Mouse (Mus musculus) liver, embryonic 11.5 days (tissue): Measurements from ENCODE around the gene Nmnat3. TPM values are rescaled to one million over a fixed set of nuclear protein-coding genes. Genes with fewer than 3 reads are reported as not detected.

Experiments
- ATAC-seq: fragments of 200-750 bp; cut with Nextera tagmentation; replicated peaks from 2 replicates; pipeline ENCODE4 v1.8.0; 2017; ENCODE audit warnings: moderate number of reproducible peaks, mild to moderate bottlenecking, moderate TSS enrichment, moderate library complexity; ENCODE audit not compliant: low FRiP score
- DNase-seq: peaks from one replicate; pipeline ENCODE4 v3.0.0-alpha.2; 2017; ENCODE audit warnings: low spot score
- H3K27ac ChIP-seq: fragments of 300-500 bp; sonication (generic); 2 replicates; pipeline ENCODE4 v1.5.1; 2014; ENCODE audit warnings: mild to moderate bottlenecking, low read depth, low read length, control low read depth
- H3K27me3 ChIP-seq: fragments of 300-500 bp; sonication (generic); replicated peaks from 2 replicates; pipeline ENCODE4 v1.6.1; 2014; ENCODE audit warnings: low read length, mixed read lengths; ENCODE audit not compliant: control insufficient read depth, insufficient read depth
- H3K36me3 ChIP-seq: fragments of 300-500 bp; sonication (generic); 2 replicates; pipeline ENCODE4 v1.6.1; 2014; ENCODE audit warnings: mild to moderate bottlenecking, low read length, moderate library complexity, mixed read lengths; ENCODE audit not compliant: control insufficient read depth, insufficient read depth
- H3K4me1 ChIP-seq: fragments of 300-500 bp; sonication (generic); replicated peaks from 2 replicates; pipeline ENCODE4 v1.6.1; 2014; ENCODE audit warnings: low read length, mixed read lengths; ENCODE audit not compliant: control insufficient read depth, insufficient read depth
- H3K4me2 ChIP-seq: fragments of 300-500 bp; sonication (generic); 2 replicates; pipeline ENCODE4 v1.6.1; 2014; ENCODE audit warnings: mild to moderate bottlenecking, control low read depth, moderate library complexity
- H3K4me3 ChIP-seq: fragments of 300-500 bp; sonication (generic); 2 replicates; pipeline ENCODE4 v1.5.1; 2014; ENCODE audit warnings: low read depth, low read length, control low read depth
- H3K9ac ChIP-seq: fragments of 300-500 bp; sonication (generic); 2 replicates; pipeline ENCODE4 v1.6.1; 2014; ENCODE audit warnings: low read depth, low read length, control low read depth
- H3K9me3 ChIP-seq: fragments of 300-500 bp; sonication (generic); 2 replicates; pipeline ENCODE4 v1.6.1; 2016; ENCODE audit warnings: low read length, inconsistent platforms, mixed read lengths; ENCODE audit not compliant: control insufficient read depth
- WGBS: fragments of 180-500 bp; shearing (Covaris S2); extraction: QIAGEN DNeasy Blood & Tissue Kit; methylation state at CpG from one replicate; pipeline ENCODE4 v1.1.7; 2014; 5-methylcytosine and 5-hydroxymethylcytosine counted together
- polyA plus RNA-seq: library from polyadenylated mRNA; unstranded; fragments of >200 nt; fragmentation: Nextera tagmentation; extraction: Ambion mirVana; gene quantifications from 2 replicates; pipeline ENCODE4 v1.2.1, GENCODE M21; 2014

The Nmnat3 gene
- polyA plus RNA-seq, 1 experiment from 2014 or later = 35.9 TPM

DNA sequence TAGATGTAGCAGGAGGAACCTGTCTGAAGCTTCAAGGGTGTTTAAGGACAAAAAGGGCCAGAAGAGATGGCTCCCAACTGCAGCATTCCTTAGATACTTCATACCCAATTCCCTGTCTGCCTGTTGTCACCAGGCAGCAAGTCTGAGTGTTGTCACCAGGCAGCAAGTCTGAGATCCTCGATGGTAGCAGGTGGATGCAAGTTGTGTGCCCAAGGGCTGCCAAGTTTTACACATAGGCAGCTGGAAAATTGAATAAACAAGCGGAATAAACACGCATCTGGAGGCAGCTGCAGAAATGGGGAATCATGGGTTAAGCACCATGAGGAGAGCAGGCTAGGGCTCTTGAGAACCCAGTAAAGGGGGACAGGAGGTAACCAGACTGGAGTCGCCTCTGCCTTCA is 52.7 kb downstream of the Nmnat3 start:
- Histone ChIP-seq H3K4me3 (no peak overlapping the region), H3K36me3 (0 out of 2 replicates have a peak, but pooled peaks cover 2% of the 10 kb centered on the region), H3K4me1 (no peaks in the 10 kb centered on the region), H3K9me3 (no peaks in the 10 kb centered on the region), H3K9ac (no peak overlapping the region), H3K27me3 (no peaks in the 10 kb centered on the region), H3K27ac (no peak overlapping the region), H3K4me2 (no peak overlapping the region)
- DNase-seq (no peak), ATAC-seq (no peak)
- 89% methylated on average over 4 of the region's 4 CpGs for WGBS

DNA sequence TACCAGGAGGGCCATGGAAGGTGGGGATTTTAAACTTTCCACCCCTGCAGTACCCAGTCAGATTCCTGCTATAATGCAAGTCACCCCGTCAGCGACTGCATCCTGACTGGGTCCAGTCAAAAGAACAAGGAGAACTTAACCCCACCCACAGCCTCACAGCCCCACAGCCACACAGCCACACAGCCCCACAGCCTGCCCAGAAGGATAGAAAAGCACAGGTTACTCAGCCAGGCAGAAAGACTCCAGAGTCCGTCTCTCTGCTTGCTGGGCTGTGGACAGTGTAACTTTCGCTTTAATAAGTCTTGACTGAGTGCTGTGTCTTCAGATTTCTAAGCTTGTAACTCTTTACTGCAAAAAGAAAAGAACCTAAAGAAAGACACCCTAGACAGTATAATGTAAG is 53.2 kb downstream of the Nmnat3 start:
- ATAC-seq = no peak
- DNase-seq = no peak
- Histone ChIP-seq H3K4me3 (no peak overlapping the region), H3K9me3 (no peaks in the 10 kb centered on the region), H3K9ac (no peak overlapping the region), H3K27me3 (no peaks in the 10 kb centered on the region), H3K27ac (no peak overlapping the region), H3K4me1 (no peaks in the 10 kb centered on the region), H3K4me2 (no peak overlapping the region), H3K36me3 (0 out of 2 replicates have a peak, but pooled peaks cover 2% of the 10 kb centered on the region)
- WGBS = 75% methylated on average over 4 of the region's 4 CpGs

DNA sequence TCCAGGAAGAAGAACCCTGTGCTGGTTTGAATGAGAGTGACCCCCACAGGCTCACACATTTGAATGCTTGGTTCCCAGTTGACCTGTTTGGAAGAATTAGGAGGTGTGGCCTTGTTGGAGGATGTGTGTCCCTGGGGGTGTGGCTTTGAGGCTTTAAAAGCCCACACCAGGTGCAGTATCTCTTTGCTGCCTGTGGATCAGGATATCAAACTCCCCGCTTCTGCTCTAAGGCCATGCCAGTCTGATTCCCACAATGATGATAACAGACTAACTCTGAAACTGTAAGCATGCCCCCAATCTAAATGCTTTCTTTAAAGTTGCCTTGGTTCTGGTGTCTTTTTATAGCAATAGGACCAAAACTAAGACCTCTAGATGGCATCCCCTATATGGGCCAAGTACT is 58.6 kb downstream of the Nmnat3 start:
- Histone ChIP-seq H3K9me3 (no peaks in the 10 kb centered on the region), H3K4me3 (no peak overlapping the region), H3K27me3 (no peaks in the 10 kb centered on the region), H3K36me3 (no peaks in the 10 kb centered on the region; the same call in 1 of the 2 replicates), H3K9ac (no peak overlapping the region), H3K4me2 (no peak overlapping the region), H3K4me1 (no peaks in the 10 kb centered on the region), H3K27ac (no peak overlapping the region)
- 79% methylated on average over 1 of the region's 1 CpGs for WGBS
- DNase-seq (no peak), ATAC-seq (no peak)

DNA sequence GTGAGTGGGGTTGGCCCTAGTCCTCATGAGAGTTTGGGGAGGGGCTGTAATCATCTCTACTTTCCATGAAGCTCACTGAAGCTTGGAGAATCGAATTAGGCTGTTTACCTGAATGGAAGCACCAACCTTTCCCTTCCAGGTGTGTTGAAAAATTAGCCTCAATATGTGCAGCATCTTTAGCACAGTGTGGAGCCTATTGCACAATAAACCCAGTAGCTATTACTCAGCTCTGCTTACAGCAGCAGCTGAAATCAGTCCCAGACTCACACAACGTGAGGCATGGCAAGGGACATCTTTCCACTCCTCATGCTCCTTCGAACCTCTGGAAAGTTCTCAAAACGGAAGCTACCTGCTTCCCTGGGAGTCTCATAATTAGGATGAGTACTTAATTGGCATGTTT is 59.0 kb downstream of the Nmnat3 start:
- Histone ChIP-seq H3K9me3 (no peaks in the 10 kb centered on the region), H3K4me3 (no peak overlapping the region), H3K27me3 (no peaks in the 10 kb centered on the region), H3K4me1 (no peaks in the 10 kb centered on the region), H3K27ac (no peak overlapping the region), H3K36me3 (no peaks in the 10 kb centered on the region; the same call in 1 of the 2 replicates), H3K4me2 (no peak overlapping the region), H3K9ac (no peak overlapping the region)
- WGBS = 83% methylated on average over 4 of the region's 4 CpGs
- ATAC-seq (no peak), DNase-seq (no peak)

DNA sequence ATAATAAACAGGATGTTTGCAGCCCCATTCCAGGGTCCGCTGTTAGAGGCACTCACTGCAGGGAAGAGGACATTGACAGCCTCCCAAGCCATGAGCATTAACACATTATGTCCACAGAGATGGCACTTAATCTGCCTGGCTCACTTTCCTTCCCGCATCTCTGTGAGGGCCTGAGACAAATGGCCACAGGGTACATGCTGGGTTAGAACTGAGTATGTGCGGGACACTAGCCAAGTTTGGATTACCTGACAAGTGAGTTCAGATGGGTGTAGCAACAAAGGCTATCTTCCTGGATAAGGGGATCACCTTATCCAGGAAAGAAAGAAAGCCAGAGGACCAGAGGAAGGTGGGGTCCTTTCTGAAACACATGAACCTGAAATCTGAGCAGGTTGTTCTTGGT is 59.8 kb downstream of the Nmnat3 start:
- Histone ChIP-seq H3K9ac (no peak overlapping the region), H3K27ac (no peak overlapping the region), H3K36me3 (no peaks in the 10 kb centered on the region; the same call in 1 of the 2 replicates), H3K4me1 (no peaks in the 10 kb centered on the region), H3K27me3 (no peaks in the 10 kb centered on the region), H3K9me3 (no peaks in the 10 kb centered on the region), H3K4me2 (no peak overlapping the region), H3K4me3 (no peak overlapping the region)
- ATAC-seq = no peak
- 91% methylated on average over 3 of the region's 3 CpGs for WGBS
- DNase-seq = no peak

DNA sequence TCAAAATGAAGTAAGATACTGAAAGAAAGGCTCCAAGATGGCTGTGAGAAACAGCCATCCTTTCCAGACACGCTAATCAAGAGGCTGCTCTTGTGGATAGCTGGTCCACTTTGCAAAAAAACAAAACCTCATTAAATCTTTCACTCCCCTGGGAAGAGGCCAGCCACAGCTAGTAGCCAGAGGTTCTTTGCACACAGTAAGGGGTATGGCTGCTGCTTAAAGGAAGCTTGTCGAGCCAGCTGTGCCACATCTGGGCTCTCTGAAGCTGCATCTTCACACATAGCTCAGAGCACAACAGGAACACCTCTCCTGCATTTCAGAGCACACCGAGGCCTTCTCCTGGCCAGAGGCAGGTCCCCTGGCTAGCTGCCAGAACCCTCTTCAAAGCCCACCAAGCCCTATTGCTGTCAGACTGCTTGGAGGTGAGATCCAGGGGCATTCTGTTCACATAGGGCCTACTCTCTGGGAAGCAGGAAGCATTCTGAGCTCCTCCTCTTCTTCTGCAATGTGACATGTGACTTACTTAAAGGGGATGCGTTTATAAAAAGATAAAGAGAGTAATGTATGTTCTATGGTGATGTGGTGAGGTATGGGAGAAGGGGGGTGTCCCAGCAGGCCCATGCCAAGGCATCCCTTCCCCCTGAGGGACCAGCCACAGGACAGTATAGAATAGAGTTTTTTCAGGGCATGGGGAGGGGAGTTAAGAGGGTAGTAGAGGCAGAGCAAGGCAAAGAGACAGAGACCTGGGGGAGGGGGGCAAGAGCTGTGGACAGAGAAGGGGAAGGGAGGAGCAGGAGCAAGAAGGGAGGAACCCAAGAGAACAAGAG is 63.3 kb downstream of the Nmnat3 start:
- no peak overlapping the region for H3K4me2 ChIP-seq
- WGBS = 32% methylated on average over 4 of the region's 4 CpGs
- DNase-seq (no peak), ATAC-seq (no peak)
- H3K36me3 ChIP-seq = no peaks in the 10 kb centered on the region; the same call in 1 of the 2 replicates
- no peaks in the 10 kb centered on the region for H3K27me3 ChIP-seq
- no peaks in the 10 kb centered on the region for H3K9me3 ChIP-seq
- no peak overlapping the region for H3K27ac ChIP-seq
- H3K9ac ChIP-seq = no peak overlapping the region
- no peaks in the 10 kb centered on the region for H3K4me1 ChIP-seq
- H3K4me3 ChIP-seq = no peak overlapping the region

DNA sequence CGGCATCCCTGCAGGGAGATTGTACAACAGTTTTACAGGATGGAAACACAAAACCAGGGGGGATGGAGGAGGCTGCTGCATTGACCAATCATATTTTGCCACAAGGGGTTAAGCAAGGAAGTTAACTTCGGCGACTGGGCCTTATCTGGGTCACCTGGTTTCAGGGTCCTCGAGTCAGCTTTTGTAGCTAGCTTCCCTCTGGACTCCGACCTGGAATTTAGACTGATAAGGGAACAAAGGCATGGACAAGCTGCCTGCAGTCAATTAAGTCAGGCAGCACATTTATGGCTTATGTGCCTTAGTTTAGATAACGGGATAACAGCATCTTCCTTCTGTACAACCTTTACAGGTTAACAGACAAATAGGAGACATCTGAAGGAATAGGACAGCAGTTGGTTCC is 65.1 kb downstream of the Nmnat3 start:
- no peaks in the 10 kb centered on the region for H3K36me3 ChIP-seq
- ATAC-seq = no peak

DNA sequence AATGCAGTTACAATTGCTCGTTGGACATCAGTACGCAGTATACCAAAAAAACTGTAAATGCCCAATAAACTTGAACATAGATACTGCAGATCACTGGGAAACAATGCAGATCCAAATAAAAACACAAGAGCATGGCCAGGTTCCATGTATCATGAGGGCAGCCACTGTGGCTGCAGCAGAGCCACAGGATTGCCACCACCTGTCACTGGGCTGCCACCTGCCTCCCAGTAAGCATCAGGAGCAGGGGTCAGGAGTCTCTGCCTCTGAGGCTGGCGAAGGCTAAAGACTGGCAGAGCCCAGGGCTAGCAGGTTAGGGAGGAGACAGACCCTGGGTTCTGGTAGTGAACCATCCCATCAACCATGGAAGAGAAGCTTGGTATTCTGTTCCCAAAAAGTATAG is 67.7 kb downstream of the Nmnat3 start:
- H3K4me2 ChIP-seq = no peak overlapping the region
- H3K27ac ChIP-seq = no peak overlapping the region
- H3K4me3 ChIP-seq = no peak overlapping the region
- H3K27me3 ChIP-seq = no peaks in the 10 kb centered on the region
- H3K4me1 ChIP-seq = no peaks in the 10 kb centered on the region
- ATAC-seq (no peak), DNase-seq (no peak)
- no peaks in the 10 kb centered on the region for H3K36me3 ChIP-seq
- H3K9ac ChIP-seq = no peak overlapping the region
- no peaks in the 10 kb centered on the region for H3K9me3 ChIP-seq
- WGBS = 96% methylated on average over 3 of the region's 3 CpGs

More for the DNA sequence above, 65.1 kb downstream of the Nmnat3 start:
- no peaks in the 10 kb centered on the region for H3K9me3 ChIP-seq
- no peak overlapping the region for H3K27ac ChIP-seq
- no peak overlapping the region for H3K4me2 ChIP-seq
- no peak overlapping the region for H3K9ac ChIP-seq
- H3K4me1 ChIP-seq = no peaks in the 10 kb centered on the region
- DNase-seq = no peak
- no peaks in the 10 kb centered on the region for H3K27me3 ChIP-seq
- no peak overlapping the region for H3K4me3 ChIP-seq
- 58% methylated on average over 6 of the region's 6 CpGs for WGBS

DNA sequence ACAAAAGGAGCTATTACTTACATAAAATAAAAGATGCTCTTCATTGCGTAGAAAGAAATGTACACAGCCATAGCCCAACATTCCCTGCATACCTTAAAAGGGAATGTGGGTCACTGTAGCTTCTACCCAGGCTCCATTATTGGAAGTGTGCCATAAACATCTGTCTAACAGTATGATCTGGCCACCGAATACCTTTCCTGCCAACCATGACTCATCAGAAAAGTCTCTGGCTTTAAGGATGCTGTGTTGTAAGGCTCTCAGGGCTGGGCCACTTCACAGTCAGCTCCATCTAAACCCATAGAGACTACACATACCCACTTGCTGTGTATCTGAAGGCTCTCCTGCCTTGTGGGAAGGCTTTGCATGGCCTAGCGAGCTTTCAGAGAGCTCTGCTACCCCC is 73.8 kb downstream of the Nmnat3 start:
- no peaks in the 10 kb centered on the region for H3K36me3 ChIP-seq
- H3K9me3 ChIP-seq = no peaks in the 10 kb centered on the region
- ATAC-seq (no peak), DNase-seq (no peak)
- H3K4me3 ChIP-seq = no peak overlapping the region
- H3K9ac ChIP-seq = no peak overlapping the region
- no peak overlapping the region for H3K4me2 ChIP-seq
- no peaks in the 10 kb centered on the region for H3K4me1 ChIP-seq
- H3K27ac ChIP-seq = no peak overlapping the region
- WGBS = 66% methylated on average over 3 of the region's 3 CpGs
- no peaks in the 10 kb centered on the region for H3K27me3 ChIP-seq
